Mouse (Mus musculus) lung, embryonic 16.5 days (tissue): ENCODE results near the gene Sdhb. TPM values are rescaled to one million over a fixed set of nuclear protein-coding genes. Genes with fewer than 3 reads are reported as not detected.

Experiments used
- ATAC-seq: fragments of 200-750 bp; cut with Nextera tagmentation; 2 replicates; pipeline ENCODE4 v1.8.0; 2017; ENCODE audit warnings: low read depth, mild to moderate bottlenecking, moderate library complexity
- H3K27ac ChIP-seq: fragments of 300-500 bp; sonication (generic); 2 replicates; pipeline ENCODE4 v1.5.1; 2014; ENCODE audit warnings: mild to moderate bottlenecking, control low read depth, low read length
- H3K27me3 ChIP-seq: fragments of 300-500 bp; sonication (generic); 2 replicates; pipeline ENCODE4 v1.6.1; 2014; ENCODE audit warnings: low read depth, low read length, mixed read lengths; ENCODE audit not compliant: control insufficient read depth, insufficient read depth
- H3K36me3 ChIP-seq: fragments of 300-500 bp; sonication (generic); 2 replicates; pipeline ENCODE4 v1.6.1; 2014; ENCODE audit warnings: low read length; ENCODE audit not compliant: control insufficient read depth, insufficient read depth
- H3K4me1 ChIP-seq: fragments of 300-500 bp; sonication (generic); replicated peaks from 2 replicates; pipeline ENCODE4 v1.6.1; 2014; ENCODE audit warnings: low read length, mixed read lengths; ENCODE audit not compliant: control insufficient read depth, insufficient read depth
- H3K4me2 ChIP-seq: fragments of 300-500 bp; sonication (generic); 2 replicates; pipeline ENCODE4 v1.6.1; 2014; ENCODE audit warnings: low read depth, low read length, control low read depth
- H3K4me3 ChIP-seq: fragments of 300-500 bp; sonication (generic); 2 replicates; pipeline ENCODE4 v1.5.1; 2014; ENCODE audit warnings: mild to moderate bottlenecking, low read length, control low read depth
- H3K9ac ChIP-seq: fragments of 300-500 bp; sonication (generic); 2 replicates; pipeline ENCODE4 v1.6.1; 2014; ENCODE audit warnings: low read length, control low read depth
- H3K9me3 ChIP-seq: fragments of 300-500 bp; sonication (generic); 2 replicates; pipeline ENCODE4 v1.6.1; 2016; ENCODE audit warnings: low read length; ENCODE audit not compliant: control insufficient read depth
- WGBS: fragments of 180-500 bp; shearing (Covaris S2); extraction: QIAGEN DNeasy Blood & Tissue Kit; methylation state at CpG from one replicate; pipeline ENCODE4 v1.1.7; 2014; 5-methylcytosine and 5-hydroxymethylcytosine counted together
- polyA plus RNA-seq: library from polyadenylated mRNA; unstranded; fragments of >200 nt; fragmentation: Nextera tagmentation; extraction: Ambion mirVana; gene quantifications from 2 replicates; pipeline ENCODE4 v1.2.1, GENCODE M21; 2015

Sdhb gene
- polyA plus RNA-seq, 1 experiment from 2014 or later = 347 TPM

DNA sequence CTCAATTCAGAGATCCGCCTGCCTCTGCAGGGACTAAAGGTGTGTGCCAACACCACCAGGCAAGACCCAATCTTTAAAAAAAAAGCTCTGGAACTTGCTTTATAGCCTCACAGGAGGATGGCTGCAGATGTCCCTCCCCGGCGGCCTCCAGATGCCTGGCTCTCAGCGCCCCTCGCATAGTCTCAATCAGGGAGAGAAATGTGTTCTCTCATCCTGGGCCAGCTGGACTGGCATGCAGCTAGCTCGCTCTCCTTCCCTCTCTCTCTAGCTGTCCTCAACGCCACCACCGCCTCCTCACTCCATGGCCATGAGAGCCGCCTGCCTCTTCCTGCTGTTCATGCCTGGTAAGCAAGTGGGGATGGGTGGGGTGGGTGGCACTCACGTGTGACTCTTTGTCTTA is 51.6 kb downstream of the Sdhb start:
- no peak overlapping the region for H3K27ac ChIP-seq
- peaks cover 12% of the 10 kb centered on the region for H3K4me1 ChIP-seq
- H3K36me3 ChIP-seq = peaks cover 21% of the 10 kb centered on the region

GRCm38 (mm10) chr4:141014114-141014513 is 53.1 kb downstream of the Sdhb start:
- Histone ChIP-seq H3K4me1 (peaks cover 12% of the 10 kb centered on the region), H3K9ac (no peak overlapping the region), H3K4me3 (no peak overlapping the region), H3K27me3 (no peaks in the 10 kb centered on the region), H3K4me2 (no peak overlapping the region), H3K9me3 (no peaks in the 10 kb centered on the region), H3K36me3 (peaks cover 20% of the 10 kb centered on the region), H3K27ac (no peak overlapping the region)
- WGBS = 71% methylated on average over 8 of the region's 8 CpGs
- no peak for ATAC-seq

More for the DNA sequence above, 51.6 kb downstream of the Sdhb start:
- Histone ChIP-seq H3K9ac (0 out of 2 replicates have a peak overlapping the region, but pooled peaks have one; percentile 19), H3K4me2 (peak overlapping the region; percentile 63; the same call in 1 of the 2 replicates), H3K4me3 (no peak overlapping the region; the same call in 1 of the 2 replicates), H3K27me3 (no peaks in the 10 kb centered on the region), H3K9me3 (no peaks in the 10 kb centered on the region)
- no peak for ATAC-seq
- WGBS = 62% methylated on average over 10 of the region's 10 CpGs

DNA sequence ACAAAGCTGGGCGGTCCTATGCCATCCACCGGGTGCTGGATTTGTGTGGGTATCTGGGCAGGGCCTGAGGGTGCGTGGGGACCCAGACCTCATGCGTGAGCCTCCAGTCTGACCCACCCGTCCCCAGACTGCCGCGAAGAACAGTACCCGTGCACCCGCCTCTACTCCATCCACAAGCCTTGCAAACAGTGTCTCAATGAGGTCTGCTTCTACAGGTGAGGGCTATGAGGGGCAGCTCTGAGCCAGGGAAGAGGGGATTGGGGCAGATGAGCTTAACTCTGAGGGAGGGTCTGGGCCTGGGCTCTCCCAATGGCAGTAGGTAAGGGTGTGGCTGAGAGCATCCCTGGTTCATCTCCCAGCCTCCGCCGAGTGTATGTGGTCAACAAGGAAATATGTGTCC is 53.9 kb downstream of the Sdhb start:
- no peak overlapping the region for H3K4me3 ChIP-seq
- H3K4me2 ChIP-seq = no peak overlapping the region
- no peak for ATAC-seq
- no peak overlapping the region for H3K27ac ChIP-seq
- peaks cover 17% of the 10 kb centered on the region for H3K4me1 ChIP-seq
- no peaks in the 10 kb centered on the region for H3K9me3 ChIP-seq
- H3K36me3 ChIP-seq = peaks cover 20% of the 10 kb centered on the region
- no peak overlapping the region for H3K9ac ChIP-seq
- WGBS = 92% methylated on average over 11 of the region's 11 CpGs
- no peaks in the 10 kb centered on the region for H3K27me3 ChIP-seq

- H3K9ac ChIP-seq = 0 out of 2 replicates have a peak overlapping the region, but pooled peaks have one; percentile 20
- H3K4me3 ChIP-seq = no peak overlapping the region
- H3K4me1 ChIP-seq = peaks cover 22% of the 10 kb centered on the region
- no peaks in the 10 kb centered on the region for H3K27me3 ChIP-seq
- WGBS = 57% methylated on average over 7 of the region's 7 CpGs
- peaks cover 20% of the 10 kb centered on the region for H3K36me3 ChIP-seq
- no peak overlapping the region for H3K4me2 ChIP-seq
- H3K27ac ChIP-seq = 0 out of 2 replicates have a peak overlapping the region, but pooled peaks have one; percentile 10
- no peaks in the 10 kb centered on the region for H3K9me3 ChIP-seq
- ATAC-seq = no peak
Observed at GRCm38 (mm10) chr4:141015356-141015755, 54.4 kb downstream of the Sdhb start.

GRCm38 (mm10) chr4:141016311-141016710 is 55.3 kb downstream of the Sdhb start:
- Histone ChIP-seq H3K36me3 (peaks cover 20% of the 10 kb centered on the region), H3K4me3 (no peak overlapping the region), H3K9ac (no peak overlapping the region), H3K4me2 (no peak overlapping the region), H3K27me3 (no peaks in the 10 kb centered on the region), H3K4me1 (peaks cover 31% of the 10 kb centered on the region), H3K9me3 (no peaks in the 10 kb centered on the region), H3K27ac (no peak overlapping the region)
- ATAC-seq = no peak
- WGBS = 66% methylated on average over 9 of the region's 9 CpGs

DNA sequence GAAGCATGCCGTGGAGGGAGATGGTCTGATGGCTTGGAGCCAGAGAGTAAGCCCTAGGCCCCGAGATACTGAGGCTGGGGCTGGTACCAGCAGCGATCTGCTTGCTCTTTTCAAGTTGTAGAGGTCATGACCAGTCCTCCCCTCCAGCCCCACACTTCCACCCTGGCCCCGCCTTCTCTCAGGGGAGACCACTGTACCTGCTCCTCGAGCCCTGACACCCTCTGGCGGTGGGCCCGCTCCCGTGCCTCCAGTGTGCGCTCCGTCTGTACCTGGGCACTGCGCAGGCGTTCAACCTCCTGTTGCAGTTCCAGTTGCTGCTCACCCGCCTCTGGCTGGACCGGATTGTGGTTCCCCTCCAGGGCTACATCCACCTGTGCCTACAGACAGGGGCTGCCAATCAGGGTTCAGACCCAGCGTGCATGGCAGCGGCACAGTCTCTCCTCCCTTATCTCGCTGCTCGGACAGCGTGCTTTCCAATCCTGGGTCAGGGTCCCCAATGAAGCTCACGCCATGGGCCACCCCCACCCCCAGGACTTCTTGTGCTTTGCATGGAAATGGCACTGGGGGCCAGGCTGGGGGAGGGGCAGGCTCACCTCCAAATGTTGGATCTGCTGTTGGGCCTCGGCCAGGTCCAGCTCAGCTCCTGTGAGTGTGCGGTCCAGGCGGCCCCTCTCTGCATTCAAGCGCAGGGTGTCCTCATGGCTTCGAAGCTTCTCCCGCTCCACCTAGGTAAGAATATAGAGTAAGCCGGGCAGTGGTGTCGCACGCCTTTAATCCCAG is 56.8 kb downstream of the Sdhb start:
- Histone ChIP-seq H3K27ac (0 out of 2 replicates have a peak overlapping the region, but pooled peaks have one; percentile 10), H3K9me3 (no peaks in the 10 kb centered on the region), H3K4me3 (no peak overlapping the region), H3K9ac (no peak overlapping the region), H3K4me1 (peaks cover 29% of the 10 kb centered on the region), H3K4me2 (no peak overlapping the region), H3K36me3 (peaks cover 19% of the 10 kb centered on the region), H3K27me3 (no peaks in the 10 kb centered on the region)
- ATAC-seq = no peak
- WGBS = 79% methylated on average over 29 of the region's 29 CpGs

- no peak for ATAC-seq
- Histone ChIP-seq H3K36me3 (peaks cover 6% of the 10 kb centered on the region), H3K27me3 (no peaks in the 10 kb centered on the region), H3K4me2 (no peak overlapping the region), H3K4me1 (peaks cover 41% of the 10 kb centered on the region), H3K9ac (peak overlapping the region; percentile 55; the same call in 1 of the 2 replicates), H3K27ac (peak overlapping the region; percentile 93), H3K9me3 (no peaks in the 10 kb centered on the region), H3K4me3 (no peak overlapping the region)
- WGBS = 70% methylated on average over 17 of the region's 17 CpGs
Observed at GRCm38 (mm10) chr4:141020220-141020619, 59.2 kb downstream of the Sdhb start.

DNA sequence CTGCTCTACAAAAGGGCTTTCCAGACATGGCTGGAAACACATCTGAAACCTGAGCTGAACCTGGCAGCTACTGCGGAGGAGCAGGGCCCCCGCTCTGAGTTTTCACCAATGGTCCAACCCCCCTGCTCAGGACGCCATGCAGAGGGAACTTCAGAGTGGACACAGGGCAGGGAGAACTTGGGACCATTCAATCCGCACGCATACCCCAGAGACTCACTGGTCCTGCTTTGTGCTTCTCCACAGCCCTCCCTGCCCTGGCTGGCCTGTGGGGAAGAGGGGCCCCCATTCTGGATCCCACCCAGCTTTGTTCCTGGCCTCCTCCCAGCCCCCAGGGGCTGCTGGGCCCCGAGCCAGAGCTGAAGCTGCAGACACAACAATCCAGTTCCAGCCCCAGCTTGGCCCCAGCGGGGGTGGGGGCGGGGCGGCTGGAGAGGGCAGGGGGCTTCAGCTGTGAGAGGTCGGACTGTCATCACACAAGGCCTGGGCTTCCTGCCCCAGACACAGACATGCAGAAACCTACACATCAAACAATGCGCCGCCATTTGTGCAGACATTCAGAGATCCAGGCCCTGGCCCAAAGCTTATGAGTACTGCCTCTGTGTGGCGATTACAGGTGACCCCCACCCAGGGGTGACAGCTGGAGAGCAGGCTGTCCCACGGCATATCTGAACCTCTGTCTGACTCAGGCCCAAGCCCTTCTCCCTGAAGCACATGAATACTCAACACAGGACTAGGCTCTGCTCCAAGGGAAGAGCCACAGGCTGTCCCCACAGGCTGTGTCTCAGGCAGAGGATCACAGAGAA is 60.0 kb downstream of the Sdhb start:
- no peaks in the 10 kb centered on the region for H3K27me3 ChIP-seq
- peak overlapping the region; percentile 55 for H3K9ac ChIP-seq
- ATAC-seq = peak; percentile 89
- no peak overlapping the region for H3K4me2 ChIP-seq
- peak overlapping the region; percentile 93 for H3K27ac ChIP-seq
- no peaks in the 10 kb centered on the region for H3K9me3 ChIP-seq
- no peak overlapping the region for H3K4me3 ChIP-seq
- H3K36me3 ChIP-seq = peaks cover 4% of the 10 kb centered on the region; the same call in 1 of the 2 replicates
- WGBS = 17% methylated on average over 13 of the region's 14 CpGs
- H3K4me1 ChIP-seq = peaks cover 41% of the 10 kb centered on the region

DNA sequence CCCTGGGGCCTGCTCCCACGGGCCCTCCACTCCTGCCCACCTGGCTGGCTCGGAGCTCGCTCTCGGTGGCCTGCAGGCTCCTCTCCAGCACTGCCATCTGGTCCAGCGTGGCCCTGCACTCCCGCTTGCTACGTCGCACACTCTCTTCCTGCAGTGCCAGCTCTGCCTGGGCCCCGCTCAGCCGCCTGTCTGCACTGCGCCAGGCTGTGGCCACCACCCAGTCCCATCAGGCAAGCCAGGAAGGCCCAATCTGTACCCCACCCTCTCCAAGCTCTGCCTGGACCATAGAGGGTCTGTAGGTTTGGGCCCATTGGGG is 60.6 kb downstream of the Sdhb start:
- H3K36me3 ChIP-seq = peaks cover 3% of the 10 kb centered on the region; the same call in 1 of the 2 replicates
- H3K4me2 ChIP-seq = no peak overlapping the region
- H3K27me3 ChIP-seq = no peaks in the 10 kb centered on the region
- no peak overlapping the region for H3K4me3 ChIP-seq
- peak; percentile 15 for ATAC-seq
- 59% methylated on average over 11 of the region's 11 CpGs for WGBS
- H3K9me3 ChIP-seq = no peaks in the 10 kb centered on the region
- H3K27ac ChIP-seq = peak overlapping the region; percentile 93
- H3K4me1 ChIP-seq = peaks cover 41% of the 10 kb centered on the region
- peak overlapping the region; percentile 37 for H3K9ac ChIP-seq
